Mouse (Mus musculus): ENCODE measurements around the gene Otulin.

DNA sequence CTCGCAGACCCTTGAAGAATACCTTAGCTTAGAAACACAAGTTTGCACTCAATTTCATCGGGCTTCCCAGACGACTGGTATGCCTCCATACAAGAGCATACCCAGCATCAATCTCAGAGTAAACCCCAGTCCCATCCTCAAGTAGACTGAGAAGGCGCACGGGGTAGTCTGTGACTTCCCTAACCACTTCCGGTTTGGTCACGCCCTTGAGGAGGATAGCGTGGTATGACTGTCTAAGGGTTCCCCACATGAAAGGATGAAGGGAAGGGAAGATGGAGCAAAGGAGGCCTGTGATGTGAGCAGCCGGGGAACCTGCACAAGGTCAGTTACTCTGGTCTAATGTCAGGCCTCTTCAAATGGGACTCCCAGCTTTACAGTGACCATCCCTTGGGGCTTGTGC, 2.7 kb downstream of the Otulin start:
- TF ChIP-seq CTCF (IDR thresholded peaks at IDR 0.05; ENCODE audit: borderline replicate concordance, control insufficient read depth, extremely low read depth, insufficient read depth, low read length, poor library complexity) = no peak
- TF ChIP-seq POLR2A (IDR thresholded peaks at IDR 0.05; ENCODE audit: control insufficient read depth, extremely low read depth, insufficient read depth, low read length, poor library complexity) = no peak
